Mouse (Mus musculus): Measurements from ENCODE around the gene Ntm.

The Ntm gene

GRCm38 (mm10) chr9:29802071-29802705 lies 160.8 kb downstream of the Ntm start:
- DNase-seq (ENCODE audit: low spot score), result no peak

DNA sequence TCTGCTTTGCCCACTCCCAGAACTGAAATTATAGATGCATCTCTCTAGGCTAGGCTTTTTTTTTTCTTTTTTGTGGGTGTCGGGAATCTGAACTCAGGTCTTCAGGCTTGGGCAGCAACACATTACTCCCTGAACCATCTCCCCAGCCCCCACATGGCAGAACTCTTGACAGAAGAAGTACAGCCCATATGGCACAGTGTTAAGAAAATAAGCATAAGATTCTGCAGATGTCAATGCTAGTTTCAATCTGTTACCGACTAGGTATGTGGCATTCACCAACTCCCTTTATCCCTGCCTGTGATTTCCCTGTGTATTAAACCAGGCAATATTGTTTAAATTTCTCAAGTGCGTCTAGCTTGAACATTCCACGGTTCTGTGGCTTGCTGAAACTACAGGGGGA lies 166.7 kb downstream of the Ntm start:
- DNase-seq (ENCODE audit: low spot score), result no peak

DNA sequence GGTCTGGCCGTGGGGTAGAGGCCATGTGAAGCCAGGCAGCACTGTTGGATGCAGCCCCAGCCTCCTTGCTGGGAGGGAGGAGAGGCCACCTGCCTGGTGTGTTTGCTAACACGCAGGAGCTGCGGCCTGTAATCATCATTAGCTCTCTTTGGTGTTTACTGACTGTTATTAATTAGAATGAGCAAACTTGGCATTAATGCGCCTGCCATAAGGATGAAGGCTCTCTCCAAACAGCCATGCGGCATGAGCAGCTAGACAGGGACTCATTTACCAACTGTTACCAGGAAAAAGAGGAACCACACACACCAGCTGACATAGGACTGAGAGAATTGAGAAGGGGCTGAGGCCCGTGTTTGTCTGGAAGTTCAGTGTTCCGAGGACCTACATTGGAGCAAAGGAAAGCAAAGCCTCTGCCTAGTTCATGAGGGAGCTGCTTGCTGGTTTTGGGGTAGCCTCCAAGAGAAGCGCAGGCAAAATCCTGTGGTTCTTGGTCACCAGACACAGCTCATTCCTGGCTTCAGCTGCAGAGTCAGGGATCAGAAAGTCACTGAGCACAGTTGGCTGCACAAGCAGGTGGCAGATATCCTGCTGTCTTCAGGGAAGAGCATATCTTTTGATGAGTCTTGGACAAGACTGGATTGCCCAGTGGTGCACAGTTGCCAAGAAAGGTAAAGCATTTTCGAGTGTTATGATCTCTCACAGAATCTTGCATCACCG lies 171.6 kb downstream of the Ntm start:
- DNase-seq (ENCODE audit: low spot score), result no peak

DNA sequence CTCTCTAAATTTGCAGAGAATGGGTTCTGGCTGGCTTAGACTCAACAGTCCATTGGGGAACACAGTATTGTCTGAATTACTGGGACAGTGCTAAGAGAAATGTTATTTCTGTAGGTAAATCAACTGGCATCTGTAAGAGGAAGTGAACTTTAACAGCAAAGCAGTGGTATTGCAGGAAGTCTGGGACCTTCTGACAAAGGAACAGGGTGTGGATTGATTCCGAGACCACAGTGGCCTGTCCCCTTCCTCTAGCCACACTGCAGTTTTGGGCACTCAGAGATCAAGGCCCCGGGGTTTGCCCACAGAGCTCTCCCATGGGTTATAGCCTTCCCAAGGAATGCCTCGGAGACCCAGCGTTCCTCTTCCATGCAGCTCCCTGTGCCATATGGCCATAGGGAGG lies 172.9 kb downstream of the Ntm start:
- no peak for DNase-seq (ENCODE audit: low spot score)

DNA sequence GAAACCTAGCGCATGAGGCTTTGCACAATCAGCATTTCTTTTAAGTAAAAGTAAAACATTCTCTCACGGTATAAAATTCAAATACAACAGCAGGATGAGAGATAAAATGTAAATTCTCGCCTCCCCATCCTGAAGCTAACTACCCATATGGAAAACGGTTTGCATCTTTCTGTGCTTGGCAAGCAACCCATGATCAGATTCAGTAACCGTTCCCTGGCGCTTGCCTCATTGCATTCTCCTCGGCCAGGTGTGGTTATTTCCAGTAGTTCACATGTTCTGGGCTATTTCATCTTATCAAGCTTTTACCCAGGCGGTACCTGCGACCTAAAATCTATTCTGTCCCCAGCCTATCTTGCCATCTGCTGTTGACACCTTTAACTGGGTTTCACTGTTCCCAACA lies 174.1 kb downstream of the Ntm start:
- DNase-seq (ENCODE audit: low spot score), result no peak

- DNase-seq (ENCODE audit: low spot score), result no peak
Measured at GRCm38 (mm10) chr9:29787408-29787807, 175.5 kb downstream of the Ntm start.

GRCm38 (mm10) chr9:29782697-29783096 lies 180.2 kb downstream of the Ntm start:
- DNase-seq (ENCODE audit: low spot score), result no peak

GRCm38 (mm10) chr9:29779739-29780138 lies 183.2 kb downstream of the Ntm start:
- no peak for DNase-seq (ENCODE audit: low spot score)

DNA sequence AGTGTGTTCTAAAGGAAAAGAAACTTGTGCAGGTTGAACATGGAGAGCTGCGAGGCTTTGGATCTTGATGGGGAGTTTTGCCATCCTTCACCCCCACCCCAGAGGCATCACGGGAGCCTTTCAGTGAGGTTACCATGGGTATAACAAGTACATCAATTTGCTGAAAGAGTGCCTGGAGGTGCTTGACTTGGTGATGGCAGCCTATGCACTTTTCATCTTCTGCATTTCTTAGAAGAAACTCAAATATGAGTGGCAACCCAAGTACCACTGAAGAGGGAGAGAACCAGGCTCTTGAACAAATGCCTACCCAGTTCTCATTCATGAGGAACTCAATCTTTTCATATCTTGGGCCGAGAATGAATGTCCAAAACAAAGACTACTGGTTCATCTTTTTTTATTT lies 186.0 kb downstream of the Ntm start:
- no peak for DNase-seq (ENCODE audit: low spot score)

GRCm38 (mm10) chr9:29776542-29776941 lies 186.4 kb downstream of the Ntm start:
- DNase-seq (ENCODE audit: low spot score), result no peak

DNA sequence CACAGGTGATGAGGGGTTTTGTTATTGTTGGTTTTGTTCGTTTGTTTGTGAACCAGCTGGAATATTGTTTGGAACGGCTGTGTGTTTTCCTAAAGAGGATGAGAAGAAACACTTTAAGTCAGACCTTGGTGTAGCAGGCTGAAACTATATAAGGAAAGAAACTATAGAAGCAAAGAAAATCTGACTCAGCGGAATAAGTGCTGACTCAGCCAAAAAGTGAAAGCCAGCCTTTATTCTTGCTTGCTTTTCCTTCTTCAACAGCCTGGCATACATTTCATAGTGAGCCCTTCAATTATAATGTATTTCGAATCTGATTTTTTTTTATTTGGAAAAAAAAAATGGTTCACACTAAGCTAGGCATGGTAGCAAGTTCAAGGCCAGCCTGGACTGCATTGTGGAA lies 186.9 kb downstream of the Ntm start:
- no peak for DNase-seq (ENCODE audit: low spot score)

GRCm38 (mm10) chr9:29772625-29773388 lies 190.1 kb downstream of the Ntm start:
- DNase-seq (ENCODE audit: low spot score), result no peak

DNA sequence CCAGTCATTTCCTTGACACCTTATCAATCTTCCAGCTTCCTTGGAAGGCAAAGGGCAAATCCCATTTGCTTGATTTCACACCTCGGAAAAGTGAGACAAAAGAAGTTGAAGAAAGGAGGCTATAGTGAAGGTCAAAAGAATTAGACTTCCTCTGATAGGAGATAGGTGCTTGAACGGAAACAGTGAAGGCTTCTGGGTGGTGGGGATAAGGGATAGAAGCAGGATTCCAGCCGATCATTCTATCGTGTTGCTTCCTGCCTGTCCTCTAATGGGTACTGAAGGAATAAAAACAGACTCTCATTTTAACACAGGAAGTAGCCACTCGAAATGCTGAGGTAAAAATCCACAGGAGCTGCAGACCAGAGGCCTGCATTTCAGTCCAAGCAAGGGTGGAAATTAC lies 191.1 kb downstream of the Ntm start:
- no peak for DNase-seq (ENCODE audit: low spot score)

DNA sequence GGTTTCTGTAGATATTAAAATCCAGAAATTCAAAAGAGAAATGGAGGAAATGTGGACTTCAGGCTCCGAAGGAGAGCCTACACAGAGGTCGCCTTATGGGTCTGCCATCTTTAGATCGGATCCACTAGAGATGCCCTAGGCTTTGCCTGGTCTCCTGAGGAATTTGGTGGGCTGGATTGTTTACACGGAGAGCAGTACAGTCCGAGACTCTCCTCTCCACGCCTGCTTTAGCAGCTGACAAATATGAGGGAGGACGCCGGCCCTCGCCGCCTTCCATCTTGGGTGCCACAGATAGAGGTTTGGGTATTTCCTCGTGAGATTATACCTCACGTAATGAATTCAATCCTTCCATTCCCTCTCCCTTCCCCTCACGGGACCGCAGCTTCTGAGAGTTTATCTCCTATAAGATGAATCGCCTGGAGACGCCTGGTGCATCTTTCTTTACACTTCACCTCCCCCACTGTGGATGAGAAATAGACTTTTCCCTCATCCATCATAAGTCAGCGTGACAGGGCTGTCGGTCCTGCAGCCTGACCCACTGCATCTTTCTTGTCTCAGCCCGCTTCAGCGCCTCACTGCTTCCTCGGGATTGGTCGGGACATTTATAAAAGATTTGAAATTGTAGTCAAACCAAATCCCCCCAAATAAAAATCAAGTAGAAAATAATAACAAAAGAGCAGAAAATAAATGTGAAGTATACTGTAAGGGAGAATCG lies 191.7 kb downstream of the Ntm start:
- DNase-seq (ENCODE audit: low spot score), result no peak

DNA sequence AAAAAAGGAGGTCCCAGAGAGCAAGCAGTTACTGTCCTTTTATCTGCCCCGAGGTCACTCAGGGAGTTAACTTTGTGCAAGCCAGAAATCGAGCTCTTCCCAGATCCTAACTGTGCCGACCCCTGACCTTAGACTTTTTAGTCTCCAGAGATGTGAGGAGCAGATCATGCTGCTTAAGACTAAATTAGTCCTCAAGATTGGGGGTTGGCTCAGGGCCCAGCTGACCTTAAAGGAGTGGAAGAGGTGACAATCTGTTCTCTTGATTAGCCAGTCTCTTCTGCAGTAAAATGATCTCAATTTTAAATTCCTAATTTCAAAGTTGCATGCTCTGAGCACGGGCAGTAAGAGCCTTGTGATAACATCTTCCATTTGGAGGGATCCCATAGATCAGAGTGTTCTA lies 193.6 kb downstream of the Ntm start:
- DNase-seq (ENCODE audit: low spot score), result no peak

DNA sequence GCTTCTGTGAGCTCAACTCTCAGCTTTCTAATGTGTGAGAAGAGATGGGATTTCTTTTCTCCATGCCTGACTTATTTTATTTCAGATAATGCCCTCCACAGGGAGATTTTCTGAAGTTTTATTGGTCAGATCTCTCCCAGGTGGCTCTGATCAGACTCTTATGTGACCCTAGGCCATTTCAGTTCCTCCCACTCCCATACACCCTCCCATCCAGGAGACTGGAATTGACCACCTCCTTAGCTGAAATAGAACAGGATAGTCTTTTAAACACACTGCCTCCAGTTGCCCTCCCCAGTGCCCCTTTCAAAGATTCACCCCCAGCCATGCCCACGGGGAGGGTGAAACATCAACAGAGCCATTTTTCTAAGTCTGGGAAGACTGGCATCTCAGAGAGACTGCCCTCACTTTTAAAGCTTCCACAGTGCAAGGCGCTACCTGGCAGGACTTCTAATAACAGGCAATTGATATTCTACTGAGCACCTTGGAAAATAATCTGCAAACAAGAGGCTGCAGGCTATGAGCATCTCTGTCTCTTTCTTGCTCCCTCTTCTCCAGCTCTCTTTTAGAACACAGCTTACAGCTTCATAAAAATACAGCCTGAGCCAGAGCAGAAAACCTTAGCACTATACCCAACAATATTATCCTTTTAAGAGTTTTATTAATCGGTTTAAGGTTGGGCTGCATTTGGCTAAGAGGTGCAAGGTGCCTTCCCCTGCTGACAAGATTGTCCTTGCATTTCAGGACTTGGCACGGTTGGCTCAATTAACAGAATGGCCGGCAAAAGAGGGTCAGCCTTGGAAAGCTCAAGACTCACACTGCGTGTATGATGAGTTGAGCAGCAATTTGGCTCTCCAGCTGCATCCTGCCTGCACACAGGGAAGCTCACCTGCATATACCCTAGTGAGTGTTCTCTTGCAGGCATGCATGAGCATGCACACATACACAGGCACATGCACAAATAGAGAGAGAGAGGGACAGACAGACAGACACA lies 196.7 kb downstream of the Ntm start:
- DNase-seq (ENCODE audit: low spot score), result no peak

GRCm38 (mm10) chr9:29763338-29763737 lies 199.6 kb downstream of the Ntm start:
- DNase-seq (ENCODE audit: low spot score), result no peak

GRCm38 (mm10) chr9:29761952-29762586 lies 200.9 kb downstream of the Ntm start:
- no peak for DNase-seq (ENCODE audit: low spot score)

GRCm38 (mm10) chr9:29761511-29761910 lies 201.4 kb downstream of the Ntm start:
- no peak for DNase-seq (ENCODE audit: low spot score)

DNA sequence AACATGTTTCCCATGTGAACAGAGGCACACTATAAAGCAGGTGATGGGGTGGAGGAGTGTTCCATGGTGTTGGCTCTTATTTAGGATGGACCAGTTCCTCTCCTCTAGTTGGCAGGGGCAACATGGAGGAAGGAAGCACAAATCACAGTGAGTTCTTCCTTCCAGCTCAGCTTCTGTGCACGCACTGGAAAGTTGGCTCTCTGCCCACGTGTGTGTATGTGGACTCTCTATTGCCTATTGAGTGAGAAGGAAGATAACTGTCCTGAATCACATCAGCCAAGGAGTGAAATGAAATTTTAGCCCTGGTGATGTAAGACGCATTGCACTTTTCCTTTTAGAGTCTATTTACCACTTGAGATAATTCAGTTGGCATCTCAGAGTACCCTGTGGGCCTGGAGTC lies 203.0 kb downstream of the Ntm start:
- DNase-seq (ENCODE audit: low spot score), result no peak

DNA sequence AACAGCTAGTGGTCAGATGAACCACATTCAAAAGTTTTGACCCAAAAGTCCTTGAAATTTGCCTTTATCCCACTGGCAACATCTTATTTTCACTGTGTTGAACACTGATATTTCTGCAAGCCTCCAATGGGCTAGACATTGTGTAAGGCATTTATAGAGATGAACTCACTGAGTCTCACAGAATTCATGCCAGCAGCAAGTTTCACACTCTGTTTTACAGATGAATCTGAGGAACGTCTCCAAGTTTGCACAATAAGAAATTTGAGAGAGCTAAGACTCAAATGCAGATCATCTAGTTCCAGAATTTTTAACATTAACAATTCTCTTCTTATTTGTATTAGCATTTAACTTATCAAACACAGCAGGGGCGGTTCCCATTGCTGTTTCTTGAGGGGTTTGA lies 203.9 kb downstream of the Ntm start:
- DNase-seq (ENCODE audit: low spot score), result no peak

Measured in ovary, postnatal 14 days (tissue).